Mouse (Mus musculus) yolk sac, embryonic 10.5 days (tissue): Measurements from ENCODE around the gene Gm10428.
"Not testable (repeated sequence)": the region's sequence is repeated elsewhere in the genome, so short reads cannot be mapped to it uniquely, and the experiment has no call there.

Experiments used
- DNase-seq: peaks from one replicate; pipeline ENCODE4 v3.0.0-alpha.2; 2017; ENCODE audit warnings: low spot score

Gm10428 gene

DNA sequence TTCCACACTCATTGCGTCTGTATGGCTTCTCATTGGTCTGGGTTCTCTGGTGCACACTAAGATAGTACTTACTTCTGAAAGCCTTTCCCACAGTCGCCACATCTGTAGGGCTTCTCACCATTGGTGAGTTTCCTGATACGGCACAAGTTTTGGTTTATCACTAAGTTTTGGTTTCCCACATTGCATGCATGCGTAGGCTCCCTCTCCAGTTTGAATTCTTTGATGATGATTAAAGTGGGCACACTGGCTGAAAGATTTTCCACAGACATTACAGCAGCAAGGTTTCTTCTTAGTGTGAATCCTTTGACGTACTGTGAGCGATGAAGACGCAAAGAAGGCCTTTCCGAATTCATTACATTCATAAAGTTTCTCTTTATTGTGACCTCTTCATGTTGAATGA lies at the start of gene Gm10428:
Gene Gm10428, plus strand, starts transcription at position 321 of the 400 bp plus-strand sequence.
- no peak for DNase-seq

GRCm38 (mm10) chr11:62706141-62706540 lies 46.8 kb upstream of the Gm10428 start:
- DNase-seq, result no peak

DNA sequence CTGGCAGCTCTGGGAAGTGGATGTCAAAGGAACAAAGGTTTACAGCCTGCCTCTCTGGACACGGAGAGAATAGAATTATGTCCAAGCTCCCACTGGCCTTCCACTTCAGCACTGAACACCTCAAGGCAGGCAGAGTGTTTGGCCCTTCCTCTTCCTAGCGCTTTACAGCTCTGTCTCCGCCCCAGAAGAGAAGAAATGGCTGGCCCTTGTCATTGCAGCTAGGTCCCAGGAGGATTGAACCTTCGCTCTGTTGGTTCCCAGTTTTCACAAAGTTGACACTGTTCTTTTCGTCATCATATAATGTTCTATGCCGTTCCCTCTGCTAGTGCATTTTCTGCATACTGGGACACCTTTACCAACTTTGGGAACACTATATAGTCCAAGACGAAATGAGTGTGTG lies 44.6 kb upstream of the Gm10428 start:
- DNase-seq, result no peak

DNA sequence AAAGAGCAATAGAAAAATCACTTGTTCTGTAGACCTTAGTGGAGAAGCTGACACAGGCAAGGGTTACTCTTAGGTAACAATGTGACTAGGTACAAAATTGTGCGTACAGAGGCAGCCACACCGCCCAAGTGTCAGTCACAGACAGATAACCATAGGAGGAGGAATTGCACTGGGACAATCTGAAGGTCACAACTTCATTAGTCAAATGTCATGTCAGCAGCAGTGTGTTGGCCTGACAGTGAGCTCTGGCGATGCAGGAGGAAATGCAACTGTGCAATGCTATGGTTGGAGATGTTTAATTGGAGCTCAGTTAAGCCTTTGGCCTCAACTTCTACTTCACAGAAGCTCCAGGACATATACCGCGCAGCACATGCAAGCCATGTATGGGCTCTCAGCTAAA lies 42.2 kb upstream of the Gm10428 start:
- no peak for DNase-seq

DNA sequence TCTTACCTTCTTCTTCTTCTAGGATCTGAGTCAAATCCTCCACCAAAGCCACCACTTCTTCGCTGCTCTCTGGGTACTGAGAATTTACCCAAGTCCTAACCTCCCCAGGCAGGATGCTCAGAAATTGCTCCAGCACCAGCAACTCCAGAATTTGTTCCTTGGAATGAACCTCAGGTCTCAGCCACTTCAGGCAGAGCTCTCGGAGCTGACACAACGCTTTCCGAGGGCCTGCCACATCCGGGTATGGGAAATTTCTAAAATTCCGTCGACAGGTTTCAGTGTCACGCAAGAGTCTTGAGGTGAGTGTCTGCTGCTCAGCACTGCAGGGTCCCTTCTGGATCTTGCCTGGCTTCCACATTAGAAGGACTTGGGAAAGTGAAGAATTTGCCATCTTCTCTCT lies 24.6 kb upstream of the Gm10428 start:
- DNase-seq, result no peak

GRCm38 (mm10) chr11:62731311-62732021 lies 21.4 kb upstream of the Gm10428 start, which contains the start of gene Zfp287:
Gene Zfp287, minus strand, starts transcription at chr11:62731905.
- peak; percentile 85 for DNase-seq

DNA sequence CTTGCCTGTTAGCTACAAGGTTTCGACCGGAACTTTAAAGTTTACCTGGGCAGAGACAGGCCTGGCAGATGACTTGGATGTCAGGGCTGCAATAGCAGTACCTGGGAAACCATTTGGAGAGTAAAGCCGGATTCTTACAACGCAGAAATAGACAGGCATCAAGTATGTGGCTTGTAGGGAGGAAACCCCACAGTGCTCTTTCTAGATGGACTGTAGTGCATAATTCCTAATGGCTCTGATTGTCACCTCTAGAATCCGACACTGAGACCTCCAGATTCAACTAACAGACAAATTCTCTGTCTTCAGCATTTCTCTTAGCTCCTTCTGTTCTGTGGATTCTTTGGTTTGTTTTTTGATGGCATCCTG lies 20.9 kb upstream of the Gm10428 start:
- DNase-seq, result no peak

GRCm38 (mm10) chr11:62732665-62733064 lies 20.2 kb upstream of the Gm10428 start:
- no peak for DNase-seq

- no peak for DNase-seq
Observed at GRCm38 (mm10) chr11:62741186-62741585, 11.7 kb upstream of the Gm10428 start.

- no peak for DNase-seq
Observed at GRCm38 (mm10) chr11:62742261-62742957, 10.5 kb upstream of the Gm10428 start.

GRCm38 (mm10) chr11:62744103-62744502 lies 8.8 kb upstream of the Gm10428 start:
- DNase-seq, result peak; percentile 27

GRCm38 (mm10) chr11:62746001-62746533 lies 6.8 kb upstream of the Gm10428 start:
- DNase-seq, result peak; percentile 38

DNA sequence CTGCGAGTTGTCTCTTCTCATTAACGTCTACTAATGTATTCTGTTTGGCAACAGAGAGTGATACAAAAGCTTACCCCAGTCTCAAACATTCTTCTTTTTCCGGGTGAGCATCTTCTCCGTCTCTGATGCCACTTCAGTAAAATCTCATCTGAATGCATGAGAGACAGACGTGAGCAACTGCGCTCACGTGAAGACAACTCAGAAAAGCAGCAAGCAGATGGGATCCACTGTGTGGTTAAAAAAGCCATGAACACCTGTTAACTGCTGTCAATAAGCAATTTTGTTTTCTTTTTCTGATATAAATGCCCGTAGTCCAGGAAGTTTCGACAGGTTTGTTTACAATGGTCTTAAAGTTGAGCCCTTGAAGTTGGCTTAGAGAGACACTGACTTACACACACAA lies 5.7 kb upstream of the Gm10428 start:
- no peak for DNase-seq

GRCm38 (mm10) chr11:62748062-62748461 lies 4.8 kb upstream of the Gm10428 start:
- no peak for DNase-seq

DNA sequence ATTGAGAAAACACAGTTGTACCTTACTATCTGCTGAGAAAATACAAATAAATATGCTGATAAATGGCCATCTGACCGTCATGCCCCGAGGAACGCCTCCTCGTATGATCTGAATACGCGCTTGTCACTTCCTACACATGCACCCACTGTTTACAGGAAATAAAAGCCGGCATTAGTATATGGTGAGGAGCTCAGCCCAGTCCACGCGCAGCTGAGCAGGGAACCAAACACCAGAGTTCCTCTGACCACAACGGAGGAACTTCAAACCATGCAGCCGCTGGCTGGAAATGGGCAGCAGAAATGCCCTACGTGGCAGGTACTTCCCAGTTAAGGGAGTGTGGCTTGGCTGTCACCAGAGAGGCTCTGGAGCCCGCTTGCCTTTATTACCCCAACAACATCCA lies 3.5 kb upstream of the Gm10428 start:
- not testable (repeated sequence) for DNase-seq

DNA sequence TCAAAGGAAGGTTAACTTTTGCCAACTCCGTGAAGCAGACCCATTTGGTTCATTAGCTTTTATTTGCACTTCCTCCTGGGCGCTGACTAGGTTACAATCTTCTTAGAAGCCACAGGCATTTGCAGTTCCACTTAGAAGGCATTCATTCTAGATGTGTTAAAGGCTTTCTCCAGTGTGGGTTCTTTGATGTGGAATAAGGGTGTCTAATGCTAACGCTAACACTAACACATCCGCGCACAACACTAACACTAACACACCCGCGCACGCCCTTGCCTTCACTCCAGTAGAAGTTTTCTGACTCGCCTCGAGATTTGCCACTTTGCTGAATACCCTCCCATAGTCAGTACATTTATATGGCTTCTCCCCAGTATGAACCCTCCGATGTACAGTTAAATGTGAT lies 709 bp upstream of the Gm10428 start:
- no peak for DNase-seq

GRCm38 (mm10) chr11:62756456-62757142 lies 3.7 kb downstream of the Gm10428 start:
- DNase-seq, result peak; percentile 93

DNA sequence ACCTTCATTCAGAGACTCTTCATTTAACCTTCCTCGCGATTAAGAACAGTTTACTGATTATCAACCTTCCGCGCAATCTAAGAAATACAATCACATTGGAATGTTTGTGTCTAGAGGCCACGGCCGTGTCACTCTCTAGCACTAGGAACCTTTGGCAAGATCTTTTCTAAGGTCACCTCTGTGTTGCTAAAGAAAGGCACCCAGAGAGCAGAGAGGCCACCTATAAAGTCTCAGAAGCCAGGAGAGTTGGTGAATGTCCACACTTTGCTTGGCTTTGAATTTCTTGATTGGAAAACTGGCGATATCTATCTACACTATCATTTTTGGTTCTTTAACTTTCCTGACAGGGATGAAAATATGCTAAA lies 4.2 kb downstream of the Gm10428 start:
- DNase-seq, result no peak

DNA sequence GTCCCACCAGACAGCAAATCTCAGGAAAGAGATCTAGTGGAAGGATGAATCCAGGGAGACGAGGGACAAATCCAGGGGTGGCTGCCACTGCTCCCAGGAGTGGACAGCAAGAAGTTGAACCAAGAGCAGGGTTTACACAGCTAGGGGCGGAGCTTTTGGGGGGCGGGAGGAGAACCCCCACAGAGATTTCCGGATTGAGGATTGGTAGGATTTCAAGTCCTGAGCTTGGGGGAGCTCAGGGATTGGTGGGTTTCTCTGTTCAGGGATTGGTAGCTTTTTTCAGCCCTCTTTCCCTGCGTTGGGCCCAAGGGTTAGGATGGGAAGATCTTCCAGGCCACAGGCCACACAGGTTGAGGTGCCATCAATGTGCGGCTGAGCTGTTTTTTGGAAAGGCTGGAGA lies 5.0 kb downstream of the Gm10428 start:
- DNase-seq, result no peak

- DNase-seq, result no peak
Observed at GRCm38 (mm10) chr11:62758491-62758890, 5.6 kb downstream of the Gm10428 start.

- DNase-seq, result no peak
Observed at GRCm38 (mm10) chr11:62760755-62761457, 8.0 kb downstream of the Gm10428 start.

DNA sequence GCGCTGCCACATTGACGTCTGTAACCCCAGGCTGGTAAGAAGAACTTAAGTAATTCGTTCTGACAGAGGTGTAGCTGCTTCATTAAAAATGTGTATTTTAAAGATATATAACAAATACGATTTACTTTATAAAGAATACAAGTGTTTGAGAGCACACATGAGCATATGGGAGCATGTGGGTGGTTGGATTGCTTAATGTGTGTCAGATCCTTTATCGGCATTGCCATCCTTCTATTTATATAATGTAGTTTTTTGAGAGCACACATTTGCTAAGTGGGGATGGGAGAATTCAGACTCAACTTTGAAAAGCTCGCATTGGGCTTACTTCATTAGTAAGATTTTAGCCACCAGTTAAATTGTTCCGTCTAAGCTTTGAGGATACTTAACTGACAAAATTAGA lies 23.6 kb downstream of the Gm10428 start:
- DNase-seq, result no peak
